Mouse (Mus musculus): Measurements from ENCODE around the gene Iqcd. TPM values are rescaled to one million over a fixed set of nuclear protein-coding genes. Genes with fewer than 3 reads are reported as not detected.

Iqcd gene
- polyA plus RNA-seq, 1 experiment: 0.91 TPM

GRCm38 (mm10) chr5:120577935-120578441 lies 10.8 kb upstream of the Iqcd start:
- peak; percentile 51 for TF ChIP-seq POLR2AphosphoS2 (IDR thresholded peaks at IDR 0.05; ENCODE audit: insufficient read length, low read depth)
- TF ChIP-seq POLR2A (IDR thresholded peaks at IDR 0.05; ENCODE audit: insufficient read length, low read depth): no peak
- TF ChIP-seq MYOG (IDR thresholded peaks at IDR 0.05; ENCODE audit: control insufficient read depth in 1 of 3, insufficient read depth in 1 of 3, insufficient read length in 2 of 3, low read depth in 2 of 3): peak in 2 of 3 experiments; percentile 28 to 66
- TF ChIP-seq TCF12 (IDR thresholded peaks at IDR 0.05; ENCODE audit: insufficient read depth, poor library complexity, severe bottlenecking): no peak
- TF ChIP-seq CEBPB (IDR thresholded peaks at IDR 0.05; ENCODE audit: insufficient read depth, poor library complexity, severe bottlenecking): no peak
- TF ChIP-seq SRF (IDR thresholded peaks at IDR 0.05; ENCODE audit: control insufficient read depth, insufficient read length, low read depth): no peak
- peak in 2 of 3 experiments; percentile 76 to 87 for TF ChIP-seq MYOD1 (IDR thresholded peaks at IDR 0.05; ENCODE audit: control insufficient read depth in 1 of 3, insufficient read length in 2 of 3, low read depth in 2 of 3)
- no peak for TF ChIP-seq USF1 (IDR thresholded peaks at IDR 0.05; ENCODE audit: low read depth)
- TF ChIP-seq MAX (IDR thresholded peaks at IDR 0.05; ENCODE audit: low read depth): no peak
- TF ChIP-seq REST (IDR thresholded peaks at IDR 0.05; ENCODE audit: insufficient read depth, insufficient read length): no peak
- TF ChIP-seq TCF3 (IDR thresholded peaks at IDR 0.05; ENCODE audit: insufficient read length, low read depth): no peak
- no peak for TF ChIP-seq E2F4 (IDR thresholded peaks at IDR 0.05; ENCODE audit: insufficient read depth)
- peak overlapping the region; percentile 81 for H3K4me2 ChIP-seq (ENCODE audit: low read depth)
- H3K27me3 ChIP-seq (ENCODE audit: control insufficient read depth, insufficient read depth, insufficient read length): no peaks in the 10 kb centered on the region
- H3K79me2 ChIP-seq (ENCODE audit: control insufficient read depth, insufficient read depth): peaks cover 49% of the 10 kb centered on the region
- H3K4me3 ChIP-seq: no peak overlapping the region
- no peak overlapping the region for H3ac ChIP-seq (ENCODE audit: control insufficient read depth, insufficient read length)
- peaks cover 20% of the 10 kb centered on the region for H3K36me3 ChIP-seq (ENCODE audit: control insufficient read depth, insufficient read depth)

GRCm38 (mm10) chr5:120578504-120579081 lies 10.2 kb upstream of the Iqcd start:
- Histone ChIP-seq H3K4me3 (no peak overlapping the region), H3K79me2 (ENCODE audit: control insufficient read depth, insufficient read depth) (peaks cover 47% of the 10 kb centered on the region), H3ac (ENCODE audit: control insufficient read depth, insufficient read length) (no peak overlapping the region), H3K36me3 (ENCODE audit: control insufficient read depth, insufficient read depth) (peaks cover 14% of the 10 kb centered on the region), H3K4me2 (ENCODE audit: low read depth) (peak overlapping the region; percentile 81), H3K27me3 (ENCODE audit: control insufficient read depth, insufficient read depth, insufficient read length) (no peaks in the 10 kb centered on the region)
- TF ChIP-seq REST (IDR thresholded peaks at IDR 0.05; ENCODE audit: insufficient read depth, insufficient read length) (no peak), TCF12 (IDR thresholded peaks at IDR 0.05; ENCODE audit: insufficient read depth, poor library complexity, severe bottlenecking) (peak; percentile 45), CEBPB (IDR thresholded peaks at IDR 0.05; ENCODE audit: insufficient read depth, poor library complexity, severe bottlenecking) (no peak), MYOD1 (IDR thresholded peaks at IDR 0.05; ENCODE audit: control insufficient read depth in 1 of 3, insufficient read length in 2 of 3, low read depth in 2 of 3) (peak in 2 of 3 experiments; percentile 58 to 78), MAX (IDR thresholded peaks at IDR 0.05; ENCODE audit: low read depth) (peak; percentile 73), POLR2AphosphoS2 (IDR thresholded peaks at IDR 0.05; ENCODE audit: insufficient read length, low read depth) (peak; percentile 8)

GRCm38 (mm10) chr5:120579211-120579897 lies 9.5 kb upstream of the Iqcd start:
- Histone ChIP-seq H3K27me3 (ENCODE audit: control insufficient read depth, insufficient read depth, insufficient read length) (no peaks in the 10 kb centered on the region), H3K36me3 (ENCODE audit: control insufficient read depth, insufficient read depth) (peaks cover 14% of the 10 kb centered on the region), H3K4me3 (no peak overlapping the region), H3K79me2 (ENCODE audit: control insufficient read depth, insufficient read depth) (peaks cover 47% of the 10 kb centered on the region), H3ac (ENCODE audit: control insufficient read depth, insufficient read length) (no peak overlapping the region), H3K4me2 (ENCODE audit: low read depth) (peak overlapping the region; percentile 81)
- TF ChIP-seq E2F4 (IDR thresholded peaks at IDR 0.05; ENCODE audit: insufficient read depth) (no peak), CEBPB (IDR thresholded peaks at IDR 0.05; ENCODE audit: insufficient read depth, poor library complexity, severe bottlenecking) (peak; percentile 82), POLR2A (IDR thresholded peaks at IDR 0.05; ENCODE audit: insufficient read length, low read depth) (peak; percentile 31), TCF12 (IDR thresholded peaks at IDR 0.05; ENCODE audit: insufficient read depth, poor library complexity, severe bottlenecking) (peak; percentile 83), SRF (IDR thresholded peaks at IDR 0.05; ENCODE audit: control insufficient read depth, insufficient read length, low read depth) (no peak), MYOD1 (IDR thresholded peaks at IDR 0.05; ENCODE audit: control insufficient read depth in 1 of 3, insufficient read length in 2 of 3, low read depth in 2 of 3) (peak in 2 of 3 experiments; percentile 97 to 98), REST (IDR thresholded peaks at IDR 0.05; ENCODE audit: insufficient read depth, insufficient read length) (no peak), MYOG (IDR thresholded peaks at IDR 0.05; ENCODE audit: control insufficient read depth in 1 of 3, insufficient read depth in 1 of 3, insufficient read length in 2 of 3, low read depth in 2 of 3) (peak; percentile 91 to 94 (median 94)), USF1 (IDR thresholded peaks at IDR 0.05; ENCODE audit: low read depth) (no peak), MAX (IDR thresholded peaks at IDR 0.05; ENCODE audit: low read depth) (no peak), POLR2AphosphoS2 (IDR thresholded peaks at IDR 0.05; ENCODE audit: insufficient read length, low read depth) (peak; percentile 10), TCF3 (IDR thresholded peaks at IDR 0.05; ENCODE audit: insufficient read length, low read depth) (peak; percentile 81)

GRCm38 (mm10) chr5:120579898-120580626 lies 8.8 kb upstream of the Iqcd start:
- Histone ChIP-seq H3K79me2 (ENCODE audit: control insufficient read depth, insufficient read depth) (peaks cover 46% of the 10 kb centered on the region), H3K27me3 (ENCODE audit: control insufficient read depth, insufficient read depth, insufficient read length) (no peaks in the 10 kb centered on the region), H3K4me2 (ENCODE audit: low read depth) (peak overlapping the region; percentile 81), H3ac (ENCODE audit: control insufficient read depth, insufficient read length) (no peak overlapping the region), H3K4me3 (no peak overlapping the region), H3K36me3 (ENCODE audit: control insufficient read depth, insufficient read depth) (peaks cover 19% of the 10 kb centered on the region)
- TF ChIP-seq TCF12 (IDR thresholded peaks at IDR 0.05; ENCODE audit: insufficient read depth, poor library complexity, severe bottlenecking) (no peak), POLR2AphosphoS2 (IDR thresholded peaks at IDR 0.05; ENCODE audit: insufficient read length, low read depth) (peak; percentile 38), MYOD1 (IDR thresholded peaks at IDR 0.05; ENCODE audit: control insufficient read depth in 1 of 3, insufficient read length in 2 of 3, low read depth in 2 of 3) (peak in 1 of 3 experiments; percentile 80), TCF3 (IDR thresholded peaks at IDR 0.05; ENCODE audit: insufficient read length, low read depth) (no peak), POLR2A (IDR thresholded peaks at IDR 0.05; ENCODE audit: insufficient read length, low read depth) (no peak), USF1 (IDR thresholded peaks at IDR 0.05; ENCODE audit: low read depth) (no peak), CEBPB (IDR thresholded peaks at IDR 0.05; ENCODE audit: insufficient read depth, poor library complexity, severe bottlenecking) (no peak), MYOG (IDR thresholded peaks at IDR 0.05; ENCODE audit: control insufficient read depth in 1 of 3, insufficient read depth in 1 of 3, insufficient read length in 2 of 3, low read depth in 2 of 3) (peak in 1 of 3 experiments; percentile 49), REST (IDR thresholded peaks at IDR 0.05; ENCODE audit: insufficient read depth, insufficient read length) (no peak)
